In genomic region chr1:24134792-24135191, GRCm38 (mm10) we compare ENCODE assay signal across 9 mouse cellular contexts. TPM values are rescaled to one million over a fixed set of nuclear protein-coding genes. Genes with fewer than 3 reads are reported as not detected.
DNase-seq lines count a peak whose midpoint lies in the region; ATAC-seq and TF ChIP-seq lines count a peak whose summit lies in the region.
"Had no signal": no experiment of that assay in that cellular context is flagged by ENCODE, and none has a peak within 500 bp of the region (broad histone marks: within the 10 kb centered on the region; RNA-seq: fewer than 3 reads in every experiment).

No protein-coding gene starts in this region.

- TF ChIP-seq EP300 in lung, postnatal 0 days (IDR thresholded peaks at IDR 0.05): no peak

- H3K27me3 ChIP-seq in lung, postnatal 0 days (replicated peaks; ENCODE audit: insufficient read depth, low read length): no peaks in the 10 kb centered on the region
- H3K27me3 ChIP-seq in hindbrain, embryonic 13.5 days: no peaks in the 10 kb centered on the region

- no peak overlapping the region for H3K4me2 ChIP-seq in lung, postnatal 0 days (replicated peaks; ENCODE audit: low read depth, low read length)
- no peak overlapping the region for H3K4me2 ChIP-seq in hindbrain, embryonic 13.5 days
- H3K4me2 ChIP-seq: stomach, embryonic 15.5 days had no signal

- H3K4me1 ChIP-seq in lung, postnatal 0 days (ENCODE audit: insufficient read depth, low read depth, low read length): no peaks in the 10 kb centered on the region
- H3K4me1 ChIP-seq in hindbrain, embryonic 13.5 days (replicated peaks): 0 out of 2 replicates have a peak, but pooled peaks cover 3% of the 10 kb centered on the region
- H3K4me1 ChIP-seq: stomach, embryonic 15.5 days had no signal

- no peak for ATAC-seq in CD4-positive, CD25-positive, alpha-beta regulatory T cell, adult 4 months
- ATAC-seq in lung, postnatal 0 days: no peak
- ATAC-seq in hindbrain, embryonic 13.5 days (ENCODE audit: low FRiP score): 0 out of 2 replicates have a peak, but pooled peaks have one; percentile 50

- H3K4me3 ChIP-seq in lung, postnatal 0 days (ENCODE audit: low read depth, low read length): no peak overlapping the region
- H3K4me3 ChIP-seq in hindbrain, embryonic 13.5 days: no peak overlapping the region
- H3K4me3 ChIP-seq: stomach, embryonic 15.5 days had no signal

- no peak overlapping the region for H3K27ac ChIP-seq in lung, postnatal 0 days (ENCODE audit: low read length)
- H3K27ac ChIP-seq in hindbrain, embryonic 13.5 days: no peak overlapping the region
- H3K27ac ChIP-seq: stomach, embryonic 15.5 days had no signal

- no peaks in the 10 kb centered on the region for H3K9me3 ChIP-seq in lung, postnatal 0 days (ENCODE audit: low read length)
- no peaks in the 10 kb centered on the region for H3K9me3 ChIP-seq in hindbrain, embryonic 13.5 days
- H3K9me3 ChIP-seq: stomach, embryonic 15.5 days had no signal

- H3K9ac ChIP-seq in lung, postnatal 0 days (replicated peaks; ENCODE audit: low read depth): no peak overlapping the region
- H3K9ac ChIP-seq in hindbrain, embryonic 13.5 days: no peak overlapping the region
- H3K9ac ChIP-seq: stomach, embryonic 15.5 days had no signal

- TF ChIP-seq CTCF in lung, postnatal 0 days (IDR thresholded peaks at IDR 0.05): peak; percentile 82

- no peaks in the 10 kb centered on the region for H3K36me3 ChIP-seq in lung, postnatal 0 days (ENCODE audit: insufficient read depth, low read length)
- no peaks in the 10 kb centered on the region for H3K36me3 ChIP-seq in hindbrain, embryonic 13.5 days
- H3K36me3 ChIP-seq: stomach, embryonic 15.5 days had no signal

- 8% methylated on average over 1 of the region's 1 CpGs for WGBS in lung, postnatal 0 days
- WGBS in hindbrain, embryonic 13.5 days: 3% methylated on average over 1 of the region's 1 CpGs

- peak; percentile 1 for DNase-seq in CD4-positive, CD25-positive, alpha-beta regulatory T cell, adult 2 months (ENCODE audit: low read depth, low spot score)
- DNase-seq in lung, postnatal 0 days (ENCODE audit: low spot score): peak; percentile 73
- DNase-seq in lung, postnatal 4 days: no peak
- peak; percentile 16 for DNase-seq in retina, adult 2 months (ENCODE audit: low read depth, low spot score)
- no peak for DNase-seq in thymus, adult 18-20 months
- no peak for DNase-seq in frontal cortex, postnatal 25 days (ENCODE audit: low spot score in 2 of 2)

RNA-seq across cellular contexts. Expression of gene Fam135a, which starts 34.7 kb away (rescaled TPM):
- under 1 TPM in 1 of 2 experiments, not detected in 1; 0.28 TPM for polyA plus RNA-seq in CD4-positive, CD25-positive, alpha-beta regulatory T cell, adult 4 months (2017; shearing (Covaris generic))
- 15.2 and 16.6 TPM in 2 replicates for polyA plus RNA-seq in lung, postnatal 0 days (2015; fragmentation: Nextera tagmentation; extraction: Ambion mirVana)
- polyA plus RNA-seq in hindbrain, embryonic 13.5 days (2015; fragmentation: Nextera tagmentation; extraction: Ambion mirVana): 31.3 and 31.5 TPM in 2 replicates

RNA-seq across cellular contexts. Expression of gene Col9a1, which starts 42.6 kb away (rescaled TPM):
- polyA plus RNA-seq in CD4-positive, CD25-positive, alpha-beta regulatory T cell, adult 4 months (2017; shearing (Covaris generic)): not detected
- 0.27 and 0.50 TPM in 2 replicates for polyA plus RNA-seq in lung, postnatal 0 days (2015; fragmentation: Nextera tagmentation; extraction: Ambion mirVana)
- 5.9 and 13.1 TPM in 2 replicates for polyA plus RNA-seq in hindbrain, embryonic 13.5 days (2015; fragmentation: Nextera tagmentation; extraction: Ambion mirVana)

Comparison
In these comparisons a context has a peak if more than half of its experiments do, and no peak if none do; other contexts are left out.
1. DNase-seq: peak in CD4-positive, CD25-positive, alpha-beta regulatory T cell, adult 2 months (single experiment), lung, postnatal 0 days (single experiment) and retina, adult 2 months (single experiment); none in lung, postnatal 4 days (0 of 2), thymus, adult 18-20 months (0 of 2) and frontal cortex, postnatal 25 days (0 of 2).
2. RNA of gene Fam135a, which starts 34.7 kb away (polyA plus RNA-seq): 31.3 to 31.5 TPM in hindbrain, embryonic 13.5 days and 15.2 to 16.6 TPM in lung, postnatal 0 days; 0.28 TPM in CD4-positive, CD25-positive, alpha-beta regulatory T cell, adult 4 months; every median in the first group is over 10 times any median in the second.